Comparison of ENCODE assay signal across 17 mouse cellular contexts in genomic region chr10:93644451-93644941, GRCm38 (mm10). TPM values are rescaled to one million over a fixed set of nuclear protein-coding genes. Genes with fewer than 3 reads are reported as not detected.
DNase-seq lines count a peak whose midpoint lies in the region; ATAC-seq lines count a peak whose summit lies in the region.
"Had no signal": no experiment of that assay in that cellular context is flagged by ENCODE, and none has a peak within 500 bp of the region (broad histone marks: within the 10 kb centered on the region; RNA-seq: fewer than 3 reads in every experiment).

No protein-coding gene starts in this region.

- no peak overlapping the region for H3K4me2 ChIP-seq in limb, embryonic 15.5 days
- H3K4me2 ChIP-seq: embryonic facial prominence, embryonic 15.5 days; midbrain, embryonic 12.5 days had no signal

- H3K9ac ChIP-seq in limb, embryonic 15.5 days: no peak overlapping the region
- H3K9ac ChIP-seq: embryonic facial prominence, embryonic 15.5 days; midbrain, embryonic 12.5 days had no signal

- ATAC-seq in limb, embryonic 15.5 days (ENCODE audit: insufficient number of reproducible peaks, low FRiP score, low TSS enrichment, low read depth): no peak
- ATAC-seq: CD4-positive, CD25-positive, alpha-beta regulatory T cell, adult 4 months; intestine, embryonic 16.5 days had no signal

- H3K4me1 ChIP-seq in limb, embryonic 15.5 days: peaks cover 36% of the 10 kb centered on the region

- intact Hi-C loops in heart, postnatal 25 days (cut with DNase I): no loop called here

- no peaks in the 10 kb centered on the region for H3K9me3 ChIP-seq in limb, embryonic 15.5 days
- H3K9me3 ChIP-seq: embryonic facial prominence, embryonic 15.5 days; midbrain, embryonic 12.5 days had no signal

- WGBS in limb, embryonic 15.5 days: 67% methylated on average over 12 of the region's 12 CpGs

- no peak overlapping the region for H3K4me3 ChIP-seq in limb, embryonic 15.5 days
- H3K4me3 ChIP-seq: embryonic facial prominence, embryonic 15.5 days; layer of hippocampus, adult 2 months; left cerebral cortex, adult 2 months; midbrain, embryonic 12.5 days had no signal

- H3K27me3 ChIP-seq in limb, embryonic 15.5 days: peaks cover 9% of the 10 kb centered on the region

- H3K27ac ChIP-seq in limb, embryonic 15.5 days: peak overlapping the region; percentile 43
- H3K27ac ChIP-seq: embryonic facial prominence, embryonic 15.5 days; kidney, postnatal 0 days; layer of hippocampus, adult 2 months; left cerebral cortex, adult 2 months; macrophage; midbrain, embryonic 12.5 days had no signal

- peak; percentile 52 to 56 for DNase-seq in heart, adult 18-20 months
- no peak for DNase-seq in heart, postnatal 25 days (ENCODE audit: low spot score)
- DNase-seq in right cerebral cortex, adult 18-20 months: peak; percentile 9
- no peak for DNase-seq in right cerebral cortex, postnatal 14 days
- DNase-seq in cerebellum, adult 9-10 months: peak; percentile 75
- DNase-seq in neural tube, embryonic 10.5 days (ENCODE audit: extremely low spot score, low spot score): no peak
- DNase-seq: lung, adult 18-20 months had no signal

- no peaks in the 10 kb centered on the region; the same call in 1 of the 2 replicates for H3K36me3 ChIP-seq in limb, embryonic 15.5 days
- H3K36me3 ChIP-seq: embryonic facial prominence, embryonic 15.5 days had no signal

RNA-seq across cellular contexts. Expression of gene Ntn4, which starts 4.0 kb away (rescaled TPM):
- 10 to 100 TPM; 12.7 to 18.0 TPM for total RNA-seq in heart, adult 18-20 months (2021)
- 10 to 100 TPM; 12.2 to 14.1 TPM for total RNA-seq in heart, postnatal 25 days (2021)
- polyA plus RNA-seq in limb, embryonic 15.5 days (2015; fragmentation: Nextera tagmentation; extraction: Ambion mirVana): 0.43 and 1.2 TPM in 2 replicates
- total RNA-seq: MEL had no signal

RNA-seq across cellular contexts. Expression of gene Snrpf, which starts 55.0 kb away (rescaled TPM):
- total RNA-seq in heart, adult 18-20 months (2021): 10 to 100 TPM in 1 of 2 experiments, 1 to 10 TPM in 1; 9.3 to 10.8 TPM
- 10 to 100 TPM; 10.8 to 12.5 TPM for total RNA-seq in heart, postnatal 25 days (2021)
- polyA plus RNA-seq in limb, embryonic 15.5 days (2015; fragmentation: Nextera tagmentation; extraction: Ambion mirVana): 96.3 and 98.8 TPM in 2 replicates

Comparison
In these comparisons a context has a peak if more than half of its experiments do, and no peak if none do; other contexts are left out.
1. DNase-seq: peak in heart, adult 18-20 months (2 of 2), right cerebral cortex, adult 18-20 months (single experiment) and cerebellum, adult 9-10 months (single experiment); none in heart, postnatal 25 days (single experiment), right cerebral cortex, postnatal 14 days (single experiment) and neural tube, embryonic 10.5 days (single experiment).